Mouse (Mus musculus) CH12.LX (cell line): ENCODE results near the gene Gins1.

Experiments
- CTCF ChIP-seq, 2 experiments: IDR thresholded peaks in 1 of 2; conservative IDR thresholded peaks in 1 of 2; 2 replicates each; pipeline ENCODE4 v1.5.1; 2011 to 2012; ENCODE audit warnings: low read depth in 2 of 2, low read length in 2 of 2, improper control_type of control experiment in 1 of 2, inconsistent platforms in 1 of 2, mild to moderate bottlenecking in 1 of 2, moderate library complexity in 1 of 2
- GABPA ChIP-seq: IDR thresholded peaks from 2 replicates; pipeline ENCODE4 v1.6.1; 2012; ENCODE audit warnings: low read depth, low read length, improper control_type of control experiment, inconsistent platforms; ENCODE audit not compliant: insufficient replicate concordance

DNA sequence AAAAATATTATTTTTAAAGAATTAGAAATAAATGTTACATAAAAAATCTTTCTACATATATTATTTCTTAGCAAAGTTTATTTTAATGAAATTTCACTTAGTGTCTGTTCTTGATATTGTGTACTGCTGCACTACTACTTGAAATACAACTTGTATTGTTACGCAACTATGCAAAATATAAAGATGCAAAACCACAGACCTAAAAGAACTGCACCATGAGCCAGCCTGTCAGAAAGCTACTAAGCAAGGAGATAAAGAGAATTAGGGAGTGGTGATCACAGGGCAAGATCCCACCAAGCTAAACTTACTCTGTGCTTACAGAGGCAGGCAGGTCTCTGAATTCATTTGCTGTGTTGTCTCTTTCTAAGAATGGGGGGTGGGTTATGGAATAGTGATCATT lies 30.0 kb upstream of the Gins1 start:
- TF ChIP-seq GABPA (no peak), CTCF (conservative IDR thresholded peaks at IDR 0.05 in 1 of 2, IDR thresholded peaks at IDR 0.05 in 1 of 2; ENCODE audit: low read depth in 2 of 2, low read length in 2 of 2) (no peak)
